Mouse (Mus musculus) adrenal gland, adult 2 months (tissue): Measurements from ENCODE around the gene Ttll12. TPM values are rescaled to one million over a fixed set of nuclear protein-coding genes. Genes with fewer than 3 reads are reported as not detected.

Experiments
- DNase-seq: peaks from one replicate; pipeline ENCODE4 v3.0.0; 2021
- long read RNA-seq: library from polyadenylated mRNA; stranded (forward); transcript quantifications from one replicate; pipeline ENCODE4 v2.0.0, GENCODE M21; 2021
- polyA plus RNA-seq: library from polyadenylated mRNA; depleted of rRNA; stranded (reverse); fragments of >200 nt; gene quantifications from 2 replicates; pipeline ENCODE4 v1.2.3, GENCODE M21; 2012; rRNA removed
- total RNA-seq, 2 experiments: library from RNA; stranded (reverse); gene quantifications; 2 replicates each; pipeline ENCODE4 v1.2.3; 2021

Gene Ttll12
- total RNA-seq (10 to 100 TPM; 31.7 to 46.2 TPM), polyA plus RNA-seq (47.4 and 48.0 TPM in 2 replicates)
- long read RNA-seq, transcript Ttll12-201 (14 exons, 3,774 nt): major isoform, 76 of 85 reads
- long read RNA-seq, partial matches to known transcripts: 4 of 85 reads
- long read RNA-seq, other reads (novel, unspliced or antisense): 5 of 85 reads

DNA sequence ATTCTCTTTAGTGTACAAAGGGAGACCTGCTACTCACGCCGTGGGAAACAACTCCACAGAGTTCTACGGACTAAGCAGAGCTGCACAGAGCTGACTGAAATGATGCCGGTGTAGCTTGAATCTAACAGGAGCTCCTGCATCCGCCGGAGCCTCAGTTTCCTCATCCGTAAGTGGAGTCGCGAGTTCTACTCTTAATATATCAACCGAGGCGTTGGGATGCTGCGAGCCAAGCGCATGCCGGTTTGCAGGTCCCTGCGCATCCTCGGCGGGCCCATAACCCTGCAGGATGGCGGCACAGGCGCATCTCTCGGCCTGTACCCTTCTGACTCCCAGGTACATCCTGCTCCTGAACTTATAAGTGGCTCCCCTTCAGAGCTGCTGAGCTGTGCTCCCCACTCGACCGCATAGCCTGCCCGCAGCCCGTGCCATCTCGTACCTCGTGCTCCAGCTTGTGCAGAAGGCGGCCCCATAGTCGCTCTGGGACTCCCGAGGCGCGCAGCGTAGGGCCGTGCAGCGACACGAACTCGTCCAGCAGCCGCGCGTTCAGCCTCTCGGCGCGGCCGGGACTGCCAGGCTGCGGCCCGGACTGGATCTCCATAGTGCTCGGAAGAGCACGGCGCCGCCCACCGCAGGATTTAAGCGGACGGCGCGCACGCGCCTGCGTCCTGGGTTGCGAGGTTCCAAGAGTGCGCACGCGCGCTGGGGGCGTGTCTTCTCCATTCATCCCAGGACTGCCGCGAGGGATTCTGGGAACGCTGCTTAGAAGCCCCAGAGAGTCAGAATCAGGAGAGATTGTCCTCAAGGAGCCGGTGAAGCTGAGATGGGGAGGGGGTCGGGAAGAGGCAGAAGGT is at the start of gene Ttll12:
TSS of gene Ttll12 (minus strand) at position 645 of the 851 bp plus-strand sequence.
- peak; percentile 96 for DNase-seq

DNA sequence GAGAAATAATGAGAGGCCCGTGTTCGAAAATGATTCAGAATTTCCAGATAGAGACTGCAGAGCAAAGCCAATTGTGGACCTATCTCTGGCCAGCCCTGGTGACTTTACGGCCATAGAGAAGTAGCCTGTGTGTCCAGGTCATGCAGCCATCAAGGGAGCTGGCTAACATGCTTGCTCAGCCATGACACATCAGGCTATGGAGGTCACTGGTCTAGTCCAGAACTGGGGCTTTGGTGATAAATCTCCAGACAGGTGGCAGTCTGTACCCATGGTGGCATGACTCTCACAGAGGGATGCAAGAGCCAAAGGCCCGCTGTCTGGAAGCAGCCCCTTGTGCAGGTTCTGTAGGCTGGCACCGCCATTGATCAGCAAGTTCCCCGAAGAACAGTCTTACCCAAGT is 47.6 kb upstream of the Ttll12 start:
- peak; percentile 64 for DNase-seq

GRCm38 (mm10) chr15:83640208-83640607 is 45.3 kb upstream of the Ttll12 start:
- no peak for DNase-seq

DNA sequence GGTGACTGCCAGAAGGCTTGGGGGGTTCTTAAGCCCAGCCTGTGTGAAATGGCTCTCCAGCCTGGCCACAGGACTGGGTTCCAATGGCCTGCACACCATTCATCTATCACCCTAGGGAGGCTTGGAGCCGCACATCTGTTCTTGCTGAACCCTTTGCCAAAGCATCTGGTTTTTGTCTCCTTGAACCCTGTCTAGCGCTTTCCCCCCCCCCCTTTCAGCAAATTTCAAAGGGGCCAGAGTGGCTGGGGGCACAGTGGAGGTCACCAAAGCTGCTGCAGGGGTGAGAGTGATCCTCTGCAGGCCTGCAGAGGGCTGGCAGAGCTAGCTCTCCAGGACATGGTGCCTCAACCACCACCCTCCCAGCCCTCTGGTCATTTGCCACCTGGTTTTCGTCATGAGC is 44.2 kb upstream of the Ttll12 start:
- peak; percentile 11 for DNase-seq

- DNase-seq: peak; percentile 76
Observed at GRCm38 (mm10) chr15:83638196-83638899, 43.4 kb upstream of the Ttll12 start.

- DNase-seq: no peak
Observed at GRCm38 (mm10) chr15:83636759-83637158, 41.8 kb upstream of the Ttll12 start.

GRCm38 (mm10) chr15:83635251-83635650 is 40.3 kb upstream of the Ttll12 start:
- no peak for DNase-seq

- no peak for DNase-seq
Observed at GRCm38 (mm10) chr15:83634076-83634475, 39.1 kb upstream of the Ttll12 start.

DNA sequence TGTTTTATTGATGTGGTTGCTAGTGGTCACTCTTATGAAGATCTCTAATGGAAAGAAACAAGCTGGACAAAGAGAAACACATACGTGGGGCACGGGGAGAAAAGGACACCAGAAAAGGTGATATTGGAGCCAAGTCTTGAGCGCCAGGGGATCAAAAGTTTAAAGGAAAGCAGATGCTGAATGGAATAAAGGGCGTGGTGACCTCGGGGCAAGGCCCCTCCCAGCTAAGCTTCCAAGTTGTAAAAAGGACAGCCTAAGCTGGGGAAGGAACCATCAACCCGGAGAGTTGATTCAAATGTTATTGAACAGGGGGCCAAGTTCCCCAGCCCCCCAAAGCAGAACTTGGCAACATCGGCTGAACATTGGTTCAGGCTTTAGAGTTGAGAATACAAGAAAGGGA is 36.1 kb upstream of the Ttll12 start:
- DNase-seq: no peak

DNA sequence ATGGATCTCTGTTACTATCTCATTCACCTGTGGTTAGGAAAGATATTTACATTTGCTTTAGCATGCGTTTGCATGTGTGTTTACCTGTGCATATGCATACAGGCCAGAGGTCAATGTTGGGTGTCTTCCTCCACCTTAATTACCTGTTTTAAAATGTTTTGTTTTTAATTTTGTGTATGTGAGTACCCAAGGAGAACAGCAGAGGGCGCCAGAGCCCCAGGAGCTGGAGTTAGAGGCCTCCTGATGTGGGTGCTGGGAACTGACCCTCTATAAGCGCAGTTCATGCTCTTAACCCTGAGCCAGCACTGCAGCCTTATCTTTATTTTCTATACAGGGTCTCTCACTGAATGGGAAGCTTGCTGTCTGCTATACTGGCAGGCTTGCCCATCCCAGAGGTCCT is 34.8 kb upstream of the Ttll12 start:
- DNase-seq: no peak

GRCm38 (mm10) chr15:83626142-83626645 is 31.2 kb upstream of the Ttll12 start:
- DNase-seq: no peak

DNA sequence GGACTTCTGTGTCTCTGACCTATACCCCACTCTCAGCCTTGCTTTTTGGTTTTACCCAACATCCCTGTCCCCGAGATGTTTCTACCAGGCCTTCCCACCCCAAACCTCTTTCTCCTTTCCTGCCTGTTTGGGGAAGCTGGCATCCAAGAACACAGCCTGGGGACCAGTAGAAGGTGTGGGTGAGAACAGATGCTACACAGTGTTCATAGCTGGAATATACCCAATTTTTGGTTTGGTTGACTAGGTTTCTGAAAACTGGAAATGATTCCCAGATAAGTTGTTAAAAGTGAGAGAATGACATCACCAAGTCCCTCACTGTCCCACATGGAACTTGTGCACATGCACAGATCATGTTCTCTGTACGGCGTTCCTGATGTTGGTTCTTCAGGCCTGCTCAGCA is 20.3 kb upstream of the Ttll12 start:
- DNase-seq: no peak

DNA sequence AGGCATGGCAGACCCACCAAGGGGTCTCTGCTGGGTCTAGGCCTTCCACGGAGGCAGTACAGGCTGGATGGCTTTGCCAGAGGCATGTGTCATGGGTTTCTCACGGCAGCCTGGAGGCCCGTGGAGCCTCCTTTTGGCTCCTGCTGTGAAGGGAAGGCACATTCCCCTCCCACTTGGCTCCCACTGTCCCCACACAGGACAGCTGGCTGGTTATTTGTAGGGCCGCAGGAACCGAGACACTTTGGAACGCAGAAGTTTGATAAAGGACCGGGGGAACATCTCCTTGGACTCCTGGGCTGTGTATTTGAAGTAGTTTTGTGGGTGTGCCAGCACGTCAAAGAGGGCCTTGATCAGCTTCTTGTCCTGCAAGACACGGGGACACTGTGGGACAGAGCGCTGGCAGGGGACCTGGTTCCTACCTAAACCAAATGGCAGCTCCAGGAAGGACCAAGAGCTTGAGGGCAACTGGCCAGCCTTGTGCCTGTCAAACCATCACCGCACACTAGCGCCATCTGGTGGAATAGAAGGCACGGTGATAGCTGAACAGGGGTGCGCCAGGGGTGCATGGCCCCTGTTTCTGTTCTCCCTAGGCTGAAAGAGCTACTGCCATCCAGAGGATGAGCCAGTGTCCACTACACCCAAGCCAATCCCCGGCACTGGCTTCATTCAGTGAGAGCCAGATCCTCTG is 12.3 kb upstream of the Ttll12 start:
- DNase-seq: peak; percentile 74

DNA sequence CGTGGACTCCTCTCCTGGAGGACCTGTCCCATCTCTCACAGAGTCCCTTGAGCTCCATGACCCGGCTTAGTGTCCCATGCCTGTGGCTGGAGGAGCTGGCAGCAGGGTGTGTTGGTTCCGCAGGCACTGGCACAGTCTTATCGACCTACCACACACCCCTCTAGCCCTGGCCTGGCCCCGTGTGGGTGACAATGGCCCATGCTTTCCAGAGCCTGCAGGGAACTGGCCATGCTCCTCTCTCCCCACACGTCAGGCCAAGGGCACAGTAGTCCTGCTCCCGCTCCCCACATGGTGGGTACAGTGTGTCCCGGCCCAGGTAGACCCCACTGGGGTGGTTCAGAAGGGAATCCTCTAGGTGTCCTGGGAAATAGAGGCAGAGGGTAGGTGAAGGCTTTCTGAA is 11.7 kb upstream of the Ttll12 start:
- no peak for DNase-seq

- DNase-seq: no peak
Observed at GRCm38 (mm10) chr15:83606216-83606615, 11.3 kb upstream of the Ttll12 start.

DNA sequence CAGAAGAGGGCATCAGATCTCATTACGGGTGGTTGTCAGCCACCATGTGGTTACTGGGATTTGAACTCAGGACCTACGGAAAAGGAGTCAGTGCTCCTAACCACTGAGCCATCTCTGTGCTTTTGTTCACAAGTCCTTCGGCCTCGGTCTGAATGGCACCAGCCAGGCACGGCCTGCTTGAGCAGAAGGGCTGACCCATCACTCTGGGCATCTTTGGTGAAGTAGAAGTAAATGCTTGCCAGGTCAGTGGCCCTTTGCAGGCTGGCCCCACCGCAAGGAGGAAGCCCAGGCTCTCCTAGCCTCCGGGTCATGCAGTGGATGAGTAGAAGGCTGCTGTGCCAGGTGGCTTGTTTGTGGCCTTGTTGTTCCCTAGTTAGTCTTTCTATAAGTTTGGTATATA is 8.5 kb upstream of the Ttll12 start:
- no peak for DNase-seq

DNA sequence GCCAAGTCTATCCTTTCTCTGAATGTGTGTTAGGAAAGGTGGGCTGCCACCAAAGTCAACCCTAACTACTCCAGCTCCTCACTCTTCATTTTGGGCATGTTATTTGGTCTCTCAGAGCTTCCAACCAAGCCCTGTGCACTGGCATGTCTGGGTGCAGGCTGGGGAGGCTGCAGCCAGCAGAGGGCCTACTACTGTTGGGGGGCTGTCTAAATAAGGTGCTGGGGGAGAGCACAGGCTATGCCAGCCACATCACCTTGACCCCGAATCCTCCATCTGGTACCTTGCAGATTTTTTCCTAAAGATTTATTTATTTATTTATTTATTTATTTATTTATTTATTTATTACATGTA is 8.1 kb upstream of the Ttll12 start:
- DNase-seq: no peak

- peak; percentile 60 for DNase-seq
Observed at GRCm38 (mm10) chr15:83602372-83603045, 7.6 kb upstream of the Ttll12 start.

- no peak for DNase-seq
Observed at GRCm38 (mm10) chr15:83601185-83601584, 6.2 kb upstream of the Ttll12 start.

DNA sequence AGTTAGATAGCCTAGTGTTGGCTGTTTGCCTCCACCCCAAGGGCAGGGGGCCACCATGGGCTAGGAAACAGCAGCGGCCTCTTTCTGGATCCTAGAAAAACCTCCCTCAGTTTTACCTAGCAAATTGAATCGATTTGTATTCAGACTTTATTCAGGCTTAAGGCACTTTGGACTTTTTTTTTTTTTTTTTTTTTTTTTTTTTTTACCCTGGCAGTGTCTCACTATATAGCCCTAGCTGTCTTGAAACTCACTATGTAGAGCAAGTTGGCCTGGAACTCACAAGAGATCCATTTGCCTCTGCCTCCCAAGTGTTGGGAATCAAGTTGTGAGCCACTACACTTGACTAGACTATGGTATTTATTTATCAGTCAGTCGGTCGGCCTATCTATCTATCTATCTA is 1.9 kb upstream of the Ttll12 start:
- no peak for DNase-seq

GRCm38 (mm10) chr15:83595364-83595711 is 381 bp upstream of the Ttll12 start:
- no peak for DNase-seq
